Mouse (Mus musculus): ENCODE results near the gene Myf5.

The Myf5 gene

GRCm38 (mm10) chr10:107485870-107486269 lies at the start of gene Myf5:
Myf5 (minus strand) TSS chr10:107486134.
- no peak for DNase-seq

- no peak for DNase-seq
Observed at GRCm38 (mm10) chr10:107528758-107529157, 42.8 kb upstream of the Myf5 start.

- no peak for DNase-seq
Observed at GRCm38 (mm10) chr10:107519216-107519615, 33.3 kb upstream of the Myf5 start.

GRCm38 (mm10) chr10:107516641-107517040 lies 30.7 kb upstream of the Myf5 start:
- DNase-seq = no peak

- DNase-seq = no peak
Observed at GRCm38 (mm10) chr10:107514735-107515134, 28.8 kb upstream of the Myf5 start.

- DNase-seq = no peak
Observed at GRCm38 (mm10) chr10:107506397-107506796, 20.5 kb upstream of the Myf5 start.

GRCm38 (mm10) chr10:107503430-107503829 lies 17.5 kb upstream of the Myf5 start:
- no peak for DNase-seq

GRCm38 (mm10) chr10:107502193-107502592 lies 16.3 kb upstream of the Myf5 start:
- DNase-seq = no peak

- DNase-seq = no peak
Observed at GRCm38 (mm10) chr10:107499656-107500055, 13.7 kb upstream of the Myf5 start.

- DNase-seq = no peak
Observed at GRCm38 (mm10) chr10:107496402-107496801, 10.5 kb upstream of the Myf5 start.

GRCm38 (mm10) chr10:107494568-107494967 lies 8.6 kb upstream of the Myf5 start, which contains the start of gene Myf6:
Myf6 (minus strand) TSS chr10:107494737.
- no peak for DNase-seq

- no peak for DNase-seq
Observed at GRCm38 (mm10) chr10:107493580-107494474, 7.9 kb upstream of the Myf5 start.

GRCm38 (mm10) chr10:107492867-107493579 lies 7.1 kb upstream of the Myf5 start:
- DNase-seq = peak; percentile 11

- no peak for DNase-seq
Observed at GRCm38 (mm10) chr10:107488654-107489315, 2.9 kb upstream of the Myf5 start.

- no peak for DNase-seq
Observed at GRCm38 (mm10) chr10:107486770-107487169, 836 bp upstream of the Myf5 start.

GRCm38 (mm10) chr10:107484050-107484449 lies 1.9 kb downstream of the Myf5 start:
- DNase-seq = no peak

- DNase-seq = no peak
Observed at GRCm38 (mm10) chr10:107473497-107473896, 12.4 kb downstream of the Myf5 start.

GRCm38 (mm10) chr10:107471712-107472111 lies 14.2 kb downstream of the Myf5 start:
- DNase-seq = no peak

GRCm38 (mm10) chr10:107467819-107468218 lies 18.1 kb downstream of the Myf5 start:
- DNase-seq = no peak

GRCm38 (mm10) chr10:107449496-107450330 lies 36.2 kb downstream of the Myf5 start:
- DNase-seq = no peak

- peak; percentile 29 for DNase-seq
Observed at GRCm38 (mm10) chr10:107442781-107443180, 43.2 kb downstream of the Myf5 start.

GRCm38 (mm10) chr10:107436967-107437366 lies 49.0 kb downstream of the Myf5 start:
- DNase-seq = no peak
